Mouse (Mus musculus) ES-CJ7 (cell line): ENCODE data around the gene Olfr1089.

Experiments
- DNase-seq: peaks from one replicate; pipeline ENCODE4 v3.0.0; 2011; ENCODE audit warnings: low read depth, low spot score

Olfr1089 gene

DNA sequence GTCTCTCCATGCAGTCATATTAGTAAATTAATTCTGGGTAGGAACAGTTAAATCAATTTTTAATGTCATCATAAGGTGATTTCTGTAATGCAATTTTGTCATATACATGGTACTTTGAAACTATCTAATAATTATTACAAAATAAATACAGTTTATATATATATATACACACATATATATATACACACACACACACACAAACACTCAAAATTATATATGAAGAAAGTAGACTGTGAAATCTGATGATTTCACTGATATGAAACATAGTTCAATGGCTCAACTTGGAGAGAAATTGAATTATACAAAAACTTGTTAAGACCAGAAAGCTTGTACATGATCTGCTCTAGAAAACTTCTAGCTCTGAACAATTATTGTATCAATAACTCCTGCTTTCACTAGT, at the start of gene Olfr1089:
TSS of gene Olfr1089 (minus strand) at position 101 of the 400 bp plus-strand sequence.
- no peak for DNase-seq

GRCm38 (mm10) chr2:86782179-86782578, 48.7 kb upstream of the Olfr1089 start, which contains the start of gene Olfr1093:
Olfr1093 (plus strand) TSS chr2:86782479.
- no peak for DNase-seq

DNA sequence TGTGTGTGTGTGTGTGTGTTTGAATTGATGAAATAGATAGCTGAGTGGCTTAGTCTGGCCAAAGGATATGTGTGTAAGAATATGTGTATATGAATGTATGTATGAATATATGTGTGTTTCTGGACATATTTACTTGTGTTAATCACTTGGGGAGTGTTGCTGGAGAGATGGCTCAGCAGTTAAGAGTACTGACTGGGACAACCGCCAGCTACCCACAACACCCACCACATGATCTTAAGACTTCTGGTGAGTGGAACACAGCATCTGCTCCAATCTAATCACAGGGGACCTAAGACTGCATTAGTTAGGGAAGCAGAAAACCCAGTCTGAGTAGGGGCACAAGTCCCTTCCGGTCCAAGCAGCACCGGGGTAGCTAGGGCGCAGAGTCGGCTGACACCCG, 27.5 kb upstream of the Olfr1089 start:
- peak; percentile 27 for DNase-seq

DNA sequence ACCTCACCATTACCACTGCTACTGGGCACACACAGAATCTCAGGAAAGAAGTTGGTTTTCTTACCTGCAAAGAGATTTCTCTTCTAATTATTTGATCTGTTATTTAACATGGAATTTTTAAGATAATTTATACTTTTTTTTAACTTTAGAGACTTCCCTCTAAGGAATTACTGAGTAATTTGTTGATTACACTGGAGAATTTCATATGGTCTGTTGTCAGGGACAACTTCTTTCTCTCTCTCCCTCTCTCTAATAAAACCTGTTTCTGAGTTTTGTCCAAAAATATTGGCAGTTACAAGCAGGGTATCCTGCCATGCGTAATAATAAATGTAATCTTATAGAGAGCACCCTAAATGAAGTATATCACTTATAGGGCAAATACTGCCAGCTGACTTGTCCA, 25.4 kb upstream of the Olfr1089 start, which contains the start of gene Olfr1090:
TSS of gene Olfr1090 (minus strand) at position 101 of the 400 bp plus-strand sequence.
- DNase-seq: no peak

- no peak for DNase-seq
Measured at GRCm38 (mm10) chr2:86698295-86698694, 35.2 kb downstream of the Olfr1089 start, which contains the start of gene Olfr1087. Olfr1087 (minus strand) TSS chr2:86698395.
